Mouse (Mus musculus) forebrain, embryonic 14.5 days (tissue): ENCODE data around the gene Gcnt1. TPM values are rescaled to one million over a fixed set of nuclear protein-coding genes. Genes with fewer than 3 reads are reported as not detected.

Experiments used
- polyA plus RNA-seq: library from polyadenylated mRNA; unstranded; fragments of >200 nt; fragmentation: Nextera tagmentation; extraction: Ambion mirVana; gene quantifications from 2 replicates; pipeline ENCODE4 v1.2.1, GENCODE M21; 2014

Gene Gcnt1
- polyA plus RNA-seq, 1 experiment from 2014 or later: 0.56 TPM

Other genes with a start within 250 kb of the Gcnt1 start
- gene Rfk, start 21.2 kb upstream of the Gcnt1 start, polyA plus RNA-seq: 47.6 and 53.5 TPM in 2 replicates